8 mouse cellular contexts compared by ENCODE assay signal in genomic region chr4:123104651-123105450, GRCm38 (mm10). TPM values are rescaled to one million over a fixed set of nuclear protein-coding genes. Genes with fewer than 3 reads are reported as not detected.
DNase-seq lines count a peak whose midpoint lies in the region; ATAC-seq lines count a peak whose summit lies in the region.

TSS of gene Bmp8b (plus strand) at chr4:123105165.

- H3K4me1 ChIP-seq in forebrain, embryonic 15.5 days = peaks cover 13% of the 10 kb centered on the region
- peaks cover 12% of the 10 kb centered on the region for H3K4me1 ChIP-seq in midbrain, embryonic 10.5 days

- H3K9ac ChIP-seq in forebrain, embryonic 15.5 days (replicated peaks) = no peak within 1 kb of the TSS

- H3K4me2 ChIP-seq in forebrain, embryonic 15.5 days (replicated peaks) = peak within 1 kb of the TSS; percentile 45

- peak within 1 kb of the TSS; percentile 28 for H3K4me3 ChIP-seq in forebrain, embryonic 15.5 days
- H3K4me3 ChIP-seq in midbrain, embryonic 10.5 days = peak within 1 kb of the TSS; percentile 50

- intact Hi-C loops in left cerebral cortex, postnatal 10 days (cut with DNase I) = no loop called here

- no peak within 1 kb of the TSS for H3K27ac ChIP-seq in forebrain, embryonic 15.5 days (replicated peaks)
- H3K27ac ChIP-seq in midbrain, embryonic 10.5 days (replicated peaks) = no peak within 1 kb of the TSS

- 6% methylated on average over 75 of the region's 75 CpGs for WGBS in forebrain, embryonic 15.5 days
- 6% methylated on average over 75 of the region's 75 CpGs for WGBS in midbrain, embryonic 10.5 days

- H3K27me3 ChIP-seq in forebrain, embryonic 15.5 days = peaks cover 28% of the 10 kb centered on the region
- H3K27me3 ChIP-seq in midbrain, embryonic 10.5 days (ENCODE audit: low read depth, poor library complexity, severe bottlenecking) = peaks cover 62% of the 10 kb centered on the region

- ATAC-seq in forebrain, embryonic 15.5 days (replicated peaks) = peak; percentile 48
- no peak for ATAC-seq in erythroblast, adult 5-6 weeks (replicated peaks; ENCODE audit: low FRiP score, poor library complexity, severe bottlenecking)

- no peaks in the 10 kb centered on the region for H3K36me3 ChIP-seq in forebrain, embryonic 15.5 days
- H3K36me3 ChIP-seq in midbrain, embryonic 10.5 days = no peaks in the 10 kb centered on the region

- no peaks in the 10 kb centered on the region for H3K9me3 ChIP-seq in forebrain, embryonic 15.5 days
- 0 out of 2 replicates have a peak, but pooled peaks cover 3% of the 10 kb centered on the region for H3K9me3 ChIP-seq in midbrain, embryonic 10.5 days (replicated peaks)

- peak; percentile 12 for DNase-seq in gastrocnemius, postnatal 10 days
- no peak for DNase-seq in gastrocnemius, adult 18-20 months (ENCODE audit: low spot score)
- DNase-seq in kidney, postnatal 36 days = peak; percentile 29 to 57
- peak; percentile 37 for DNase-seq in midbrain, embryonic 10.5 days (ENCODE audit: low spot score)
- no peak for DNase-seq in left cerebral cortex, postnatal 10 days (ENCODE audit: extremely low spot score in 1 of 2, low spot score in 2 of 2)
- DNase-seq in gastrocnemius, adult 8-10 months (ENCODE audit: low spot score in 2 of 2) = no peak

RNA-seq across cellular contexts. Expression of gene Bmp8b, which starts in this region (rescaled TPM):
- total RNA-seq in gastrocnemius, postnatal 10 days (2021) = not detected
- total RNA-seq in gastrocnemius, adult 18-20 months (2021) = not detected
- polyA plus RNA-seq in forebrain, embryonic 15.5 days (2015; fragmentation: Nextera tagmentation; extraction: Ambion mirVana) = 0.23 TPM in 1 of 2 replicates, not detected in the other
- 0.07 and 0.09 TPM in 2 replicates for polyA plus RNA-seq in midbrain, embryonic 10.5 days (2016; fragmentation: Nextera tagmentation; extraction: Ambion mirVana)
- 0.19 TPM in 1 of 2 replicates, not detected in the other for total RNA-seq in erythroblast, adult 5-6 weeks (2015; ENCODE audit: low replicate concordance)
- 0.28 TPM in 1 of 2 replicates, not detected in the other for total RNA-seq in erythroblast, adult 5-6 weeks (2017; ENCODE audit: low replicate concordance)
- total RNA-seq in left cerebral cortex, postnatal 10 days (2021) = under 1 TPM; 0.26 to 0.54 TPM
- total RNA-seq in gastrocnemius, adult 8-10 months (2022) = not detected

Comparison
In these comparisons a context has a peak if more than half of its experiments do, and no peak if none do; other contexts are left out.
1. Peak in DNase-seq in gastrocnemius, postnatal 10 days; RNA of the gene not detected or under 1 TPM.
2. Peak in ATAC-seq, H3K4me3 ChIP-seq and H3K4me2 ChIP-seq in forebrain, embryonic 15.5 days; RNA of the gene not detected or under 1 TPM.
3. Peak in DNase-seq and H3K4me3 ChIP-seq in midbrain, embryonic 10.5 days; RNA of the gene not detected or under 1 TPM.
4. DNase-seq: peak in kidney, postnatal 36 days (2 of 2); none in gastrocnemius, adult 18-20 months (single experiment), left cerebral cortex, postnatal 10 days (0 of 2) and gastrocnemius, adult 8-10 months (0 of 2).